20 mouse cellular contexts compared by ENCODE assay signal in the genomic region with DNA sequence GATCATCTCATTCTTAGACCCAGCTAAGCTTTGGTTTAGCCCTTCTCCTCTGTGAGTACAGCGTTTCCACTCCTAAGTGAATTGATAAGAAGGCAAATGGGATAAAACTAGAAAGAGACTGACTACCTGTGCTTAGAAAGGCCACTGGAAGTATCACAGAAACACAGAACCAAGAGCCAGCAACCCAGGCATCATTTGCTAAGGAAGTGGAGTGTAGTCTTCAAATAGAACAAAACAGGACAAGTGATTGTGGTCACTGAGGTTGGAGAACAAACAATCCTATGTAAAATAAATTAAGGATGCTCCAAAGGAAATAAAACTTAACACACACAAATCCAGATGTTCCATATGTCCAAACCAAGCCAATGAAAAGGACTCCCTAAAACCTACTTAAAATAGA. TPM values are rescaled to one million over a fixed set of nuclear protein-coding genes. Genes with fewer than 3 reads are reported as not detected.
DNase-seq lines count a peak whose midpoint lies in the region; ATAC-seq and TF ChIP-seq lines count a peak whose summit lies in the region.
"Had no signal": no experiment of that assay in that cellular context is flagged by ENCODE, and none has a peak within 500 bp of the region (broad histone marks: within the 10 kb centered on the region; RNA-seq: fewer than 3 reads in every experiment).

No protein-coding gene starts in this region.

- DNase-seq in heart, adult 2 months: no peak
- DNase-seq in heart, embryonic 10.5 days (ENCODE audit: low spot score): no peak
- no peak for DNase-seq in heart, postnatal 0 days (ENCODE audit: low spot score)
- DNase-seq in heart, postnatal 36 days: no peak
- DNase-seq in liver, postnatal 0 days: no peak
- DNase-seq in liver: no peak
- DNase-seq in lung, postnatal 25 days (ENCODE audit: low spot score): peak; percentile 46
- no peak for DNase-seq in midbrain, embryonic 11.5 days (ENCODE audit: low spot score, missing footprints)
- DNase-seq: cerebellum, adult 11 months; cerebellum, postnatal 10 days; right cerebral cortex, postnatal 25 days; thymus, postnatal 4 days had no signal

- ATAC-seq in heart, postnatal 0 days (ENCODE audit: insufficient read depth, low read depth): no peak
- ATAC-seq in liver, postnatal 0 days: no peak
- no peak for ATAC-seq in midbrain, embryonic 11.5 days (ENCODE audit: low FRiP score)
- ATAC-seq: activated CD4-positive, CD25-positive, alpha-beta regulatory T cell, adult 4 months; forebrain, embryonic 16.5 days had no signal

- WGBS in heart, adult 2 months: 37% methylated on average over 1 of the region's 1 CpGs
- 53% methylated on average over 1 of the region's 1 CpGs for WGBS in heart, embryonic 10.5 days
- 55% methylated on average over 1 of the region's 1 CpGs for WGBS in heart, postnatal 0 days
- 72% methylated on average over 1 of the region's 1 CpGs for WGBS in liver, postnatal 0 days (ENCODE audit: insufficient replicate concordance)
- WGBS in midbrain, embryonic 11.5 days: 86% methylated on average over 1 of the region's 1 CpGs

- intact Hi-C loops in heart, adult 2 months (cut with DNase I): loop anchor here (5.0 kb wide), 1 partner anchor 49 kb away; no protein-coding TSS in a partner anchor
- intact Hi-C loops in heart, postnatal 36 days (cut with DNase I): loop anchor here (1.0 to 5.0 kb wide), 3 partner anchors 47 to 106 kb away; no protein-coding TSS in a partner anchor

- H3K4me3 ChIP-seq in heart, adult 2 months: peak overlapping the region; percentile 43; the same call in 1 of the 2 replicates
- H3K4me3 ChIP-seq in heart, embryonic 10.5 days: no peak overlapping the region
- H3K4me3 ChIP-seq in heart, postnatal 0 days (ENCODE audit: low read depth, low read length): no peak overlapping the region
- no peak overlapping the region for H3K4me3 ChIP-seq in liver, postnatal 0 days (ENCODE audit: low read depth, low read length)
- H3K4me3 ChIP-seq in midbrain, embryonic 11.5 days (ENCODE audit: low read depth, low read length): no peak overlapping the region
- H3K4me3 ChIP-seq: hindbrain, embryonic 12.5 days; limb, embryonic 10.5 days; midbrain, embryonic 10.5 days had no signal

- H3K79me2 ChIP-seq in heart, adult 2 months (replicated peaks; ENCODE audit: control insufficient read depth, insufficient read depth, low read length): no peaks in the 10 kb centered on the region

- peaks cover 6% of the 10 kb centered on the region; the same call in 1 of the 2 replicates for H3K36me3 ChIP-seq in heart, adult 2 months (ENCODE audit: control insufficient read depth, insufficient read depth, low read length)
- no peaks in the 10 kb centered on the region for H3K36me3 ChIP-seq in heart, embryonic 10.5 days
- H3K36me3 ChIP-seq in heart, postnatal 0 days (replicated peaks; ENCODE audit: control insufficient read depth, insufficient read depth, low read length): no peaks in the 10 kb centered on the region
- H3K36me3 ChIP-seq in liver, postnatal 0 days (replicated peaks; ENCODE audit: insufficient read depth, low read length): no peaks in the 10 kb centered on the region
- no peaks in the 10 kb centered on the region for H3K36me3 ChIP-seq in midbrain, embryonic 11.5 days (ENCODE audit: control insufficient read depth, insufficient read depth, low read length)
- H3K36me3 ChIP-seq: G1E; hindbrain, embryonic 12.5 days; limb, embryonic 10.5 days; midbrain, embryonic 10.5 days had no signal

- H3K9me3 ChIP-seq in heart, embryonic 10.5 days: no peaks in the 10 kb centered on the region
- no peaks in the 10 kb centered on the region for H3K9me3 ChIP-seq in heart, postnatal 0 days (replicated peaks; ENCODE audit: control insufficient read depth, low read length)
- H3K9me3 ChIP-seq in liver, postnatal 0 days (ENCODE audit: low read length): no peaks in the 10 kb centered on the region
- H3K9me3 ChIP-seq in midbrain, embryonic 11.5 days (ENCODE audit: control insufficient read depth, low read length): no peaks in the 10 kb centered on the region
- H3K9me3 ChIP-seq: G1E; hindbrain, embryonic 12.5 days; limb, embryonic 10.5 days; midbrain, embryonic 10.5 days had no signal

- peak; percentile 57; the same call in 1 of the 2 replicates for TF ChIP-seq POLR2A in heart, adult 2 months (IDR thresholded peaks at IDR 0.05; ENCODE audit: insufficient read depth, low read depth, low read length)

- no peak overlapping the region for H3K9ac ChIP-seq in heart, adult 2 months (ENCODE audit: low read depth, low read length)
- no peak overlapping the region for H3K9ac ChIP-seq in heart, postnatal 0 days (replicated peaks; ENCODE audit: low read depth, low read length)
- no peak overlapping the region for H3K9ac ChIP-seq in liver, postnatal 0 days (replicated peaks)
- no peak overlapping the region for H3K9ac ChIP-seq in midbrain, embryonic 11.5 days (ENCODE audit: low read length)
- H3K9ac ChIP-seq: hindbrain, embryonic 12.5 days had no signal

- no peak for TF ChIP-seq EP300 in heart, adult 2 months (IDR thresholded peaks at IDR 0.05; ENCODE audit: insufficient read depth, low read depth, low read length)
- TF ChIP-seq EP300 in heart, postnatal 0 days (IDR thresholded peaks at IDR 0.05; ENCODE audit: low read depth): no peak
- TF ChIP-seq EP300 in liver, postnatal 0 days (IDR thresholded peaks at IDR 0.05; ENCODE audit: low read depth): no peak

- H3K27me3 ChIP-seq in heart, adult 2 months (ENCODE audit: control insufficient read depth, insufficient read depth, low read length): no peaks in the 10 kb centered on the region
- H3K27me3 ChIP-seq in heart, embryonic 10.5 days (ENCODE audit: insufficient read depth, poor library complexity, severe bottlenecking): no peaks in the 10 kb centered on the region
- no peaks in the 10 kb centered on the region for H3K27me3 ChIP-seq in heart, postnatal 0 days (ENCODE audit: control insufficient read depth, insufficient read depth, low read length)
- H3K27me3 ChIP-seq in liver, postnatal 0 days (ENCODE audit: insufficient read depth, low read length): no peaks in the 10 kb centered on the region
- no peaks in the 10 kb centered on the region for H3K27me3 ChIP-seq in midbrain, embryonic 11.5 days (ENCODE audit: control insufficient read depth, insufficient read depth, low read length)
- H3K27me3 ChIP-seq: hindbrain, embryonic 12.5 days had no signal

- no peak for TF ChIP-seq CTCF in heart, adult 2 months (IDR thresholded peaks at IDR 0.05)
- TF ChIP-seq CTCF in heart, postnatal 0 days (IDR thresholded peaks at IDR 0.05; ENCODE audit: low read depth): no peak
- no peak for TF ChIP-seq CTCF in liver, postnatal 0 days (IDR thresholded peaks at IDR 0.05; ENCODE audit: low read depth)

- peak overlapping the region; percentile 21; the same call in 1 of the 2 replicates for H3K4me2 ChIP-seq in heart, postnatal 0 days (ENCODE audit: low read depth, low read length)
- H3K4me2 ChIP-seq in liver, postnatal 0 days (ENCODE audit: low read depth, low read length): no peak overlapping the region
- H3K4me2 ChIP-seq in midbrain, embryonic 11.5 days: no peak overlapping the region
- H3K4me2 ChIP-seq: hindbrain, embryonic 12.5 days; liver, embryonic 11.5 days had no signal

- peaks cover 21% of the 10 kb centered on the region for H3K4me1 ChIP-seq in heart, adult 2 months (ENCODE audit: control insufficient read depth, insufficient read depth, low read length)
- H3K4me1 ChIP-seq in heart, embryonic 10.5 days: peaks cover 18% of the 10 kb centered on the region
- H3K4me1 ChIP-seq in heart, postnatal 0 days (ENCODE audit: control insufficient read depth, insufficient read depth): peaks cover 14% of the 10 kb centered on the region
- no peaks in the 10 kb centered on the region for H3K4me1 ChIP-seq in liver, postnatal 0 days (ENCODE audit: insufficient read depth)
- no peaks in the 10 kb centered on the region for H3K4me1 ChIP-seq in midbrain, embryonic 11.5 days (ENCODE audit: control insufficient read depth, insufficient read depth, low read length)
- H3K4me1 ChIP-seq: hindbrain, embryonic 12.5 days; limb, embryonic 10.5 days had no signal

- H3K27ac ChIP-seq in heart, adult 2 months: peak overlapping the region; percentile 91
- H3K27ac ChIP-seq in heart, embryonic 10.5 days: no peak overlapping the region
- peak overlapping the region; percentile 86 for H3K27ac ChIP-seq in heart, postnatal 0 days (ENCODE audit: low read depth)
- H3K27ac ChIP-seq in liver, postnatal 0 days (ENCODE audit: low read depth): peak overlapping the region; percentile 34; the same call in 1 of the 2 replicates
- H3K27ac ChIP-seq in midbrain, embryonic 11.5 days (ENCODE audit: low read depth, low read length): no peak overlapping the region
- H3K27ac ChIP-seq: hindbrain, embryonic 12.5 days; limb, embryonic 10.5 days; macrophage; midbrain, embryonic 10.5 days had no signal

RNA-seq across cellular contexts. Expression of gene S1pr1, which starts 53.4 kb away (rescaled TPM):
- total RNA-seq in heart, adult 2 months (2021): 10 to 100 TPM; 53.8 to 72.1 TPM
- 67.0 and 90.6 TPM in 2 replicates for polyA plus RNA-seq in heart, adult 2 months (2012; rRNA removed)
- 48.7 and 82.4 TPM in 2 replicates for polyA plus RNA-seq in heart, embryonic 10.5 days (2016; fragmentation: Nextera tagmentation; extraction: Ambion mirVana)
- 160 and 192 TPM in 2 replicates for total RNA-seq in heart, postnatal 0 days (2014; rRNA removed; ENCODE audit: low replicate concordance)
- 66.1 and 74.6 TPM in 2 replicates for polyA plus RNA-seq in heart, postnatal 0 days (2015; fragmentation: Nextera tagmentation; extraction: Ambion mirVana)
- 10 to 100 TPM; 48.3 to 50.2 TPM for total RNA-seq in heart, postnatal 36 days (2021)
- polyA plus RNA-seq in liver, postnatal 0 days (2015; fragmentation: Nextera tagmentation; extraction: Ambion mirVana): 10.3 and 11.1 TPM in 2 replicates
- 16.6 and 17.9 TPM in 2 replicates for polyA plus RNA-seq in midbrain, embryonic 11.5 days (2014; fragmentation: Nextera tagmentation; extraction: Ambion mirVana)

Comparison
In these comparisons a context has a peak if more than half of its experiments do, and no peak if none do; other contexts are left out.
1. H3K27ac ChIP-seq: peak in heart, adult 2 months (single experiment), heart, postnatal 0 days (single experiment) and liver, postnatal 0 days (single experiment); none in heart, embryonic 10.5 days (single experiment) and midbrain, embryonic 11.5 days (single experiment).